Mouse (Mus musculus) erythroblast, embryonic 14.5 days (primary cell): Measurements from ENCODE around the gene Idh1.

Experiments
- GATA1 ChIP-seq: IDR thresholded peaks from 2 replicates; pipeline ENCODE4 v1.6.1; 2012; ENCODE audit warnings: low read length, inconsistent platforms, mixed read lengths
- TAL1 ChIP-seq: IDR thresholded peaks from 3 replicates; pipeline ENCODE4 v1.6.1; 2012; ENCODE audit warnings: low read length, inconsistent platforms, mixed read lengths

- TF ChIP-seq GATA1: no peak
- TF ChIP-seq TAL1: no peak
These were observed 1.3 kb downstream of the Idh1 start for GRCm38 (mm10) chr1:65185011-65185410.
